Mouse (Mus musculus) testis, adult 2 months (tissue): ENCODE measurements around the gene Znrf2.

Source experiments
- CTCF ChIP-seq: fragments of 200-500 bp; IDR thresholded peaks from 2 replicates; pipeline ENCODE4 v1.5.1; 2012; ENCODE audit warnings: low read depth, mild to moderate bottlenecking, inconsistent platforms, low read length, moderate library complexity; ENCODE audit not compliant: control insufficient read depth, insufficient read depth, insufficient replicate concordance
- POLR2A ChIP-seq: fragments of 200-500 bp; IDR thresholded peaks from 2 replicates; pipeline ENCODE4 v1.6.1; 2012; ENCODE audit warnings: low read depth, mild to moderate bottlenecking, inconsistent platforms, low read length, moderate library complexity; ENCODE audit not compliant: control insufficient read depth

DNA sequence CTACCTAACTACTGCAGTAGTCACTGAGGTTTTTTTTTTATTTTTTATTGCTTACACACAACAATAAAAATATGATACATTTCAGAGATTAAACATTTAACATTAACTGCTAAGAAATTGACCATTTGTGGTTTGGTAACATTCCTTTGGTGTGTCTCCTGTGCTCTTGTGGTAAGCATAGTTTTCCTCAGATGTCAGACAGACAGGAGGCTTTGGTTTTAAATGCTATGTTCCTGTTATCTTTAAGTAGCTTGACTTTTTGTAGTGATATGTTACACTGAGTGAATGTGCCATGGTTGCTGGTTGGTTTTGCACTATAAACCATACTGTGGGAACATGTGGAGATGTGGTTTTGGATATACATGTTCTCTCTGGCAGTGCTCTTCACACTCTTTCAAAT lies 19.9 kb downstream of the Znrf2 start:
- no peak for TF ChIP-seq CTCF
- no peak for TF ChIP-seq POLR2A
